Mouse (Mus musculus): ENCODE data around the gene Gldc. TPM values are rescaled to one million over a fixed set of nuclear protein-coding genes. Genes with fewer than 3 reads are reported as not detected.

Gene Gldc
- polyA plus RNA-seq, 1 experiment = 3.6 TPM

DNA sequence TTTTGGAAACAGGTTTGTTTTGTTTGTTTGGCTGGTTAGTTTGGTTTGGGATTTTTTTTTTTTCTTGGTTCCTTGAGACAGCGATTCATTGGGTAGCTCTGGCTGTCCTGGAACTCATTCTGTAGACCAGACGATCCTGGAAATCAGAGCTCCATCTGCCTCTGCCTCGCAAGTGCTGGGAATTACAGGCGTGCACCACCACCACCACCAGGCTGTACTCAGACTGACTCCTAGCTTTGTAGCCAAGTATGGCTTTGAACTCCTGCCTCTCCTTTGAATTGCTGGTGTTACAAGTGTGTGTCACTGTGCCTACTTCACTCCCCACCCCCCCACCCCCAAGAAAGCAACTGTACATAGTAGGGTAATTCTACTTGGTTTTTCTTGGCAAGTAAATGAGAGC, 58.0 kb downstream of the Gldc start:
- Histone ChIP-seq H3K27me3 (ENCODE audit: control insufficient read depth, insufficient read depth, low read length) (no peaks in the 10 kb centered on the region), H3K4me1 (ENCODE audit: control insufficient read depth, insufficient read depth, low read length) (peaks cover 9% of the 10 kb centered on the region), H3K36me3 (ENCODE audit: control insufficient read depth, insufficient read depth, low read length) (no peaks in the 10 kb centered on the region), H3K27ac (ENCODE audit: control insufficient read depth, insufficient read depth, low read depth, low read length) (no peak overlapping the region), H3K4me3 (ENCODE audit: control insufficient read depth, low read depth, low read length) (no peak overlapping the region)
- TF ChIP-seq POLR2A (IDR thresholded peaks at IDR 0.05; ENCODE audit: control insufficient read depth, low read depth, low read length) = no peak

- no peak overlapping the region for H3K4me3 ChIP-seq (ENCODE audit: control insufficient read depth, low read depth, low read length)
- TF ChIP-seq CTCF (IDR thresholded peaks at IDR 0.05; ENCODE audit: control insufficient read depth, insufficient read depth, insufficient replicate concordance, low read depth, low read length) (no peak), POLR2A (IDR thresholded peaks at IDR 0.05; ENCODE audit: control insufficient read depth, low read depth, low read length) (no peak)
- no peak overlapping the region for H3K27ac ChIP-seq (ENCODE audit: control insufficient read depth, insufficient read depth, low read depth, low read length)
- H3K36me3 ChIP-seq (ENCODE audit: control insufficient read depth, insufficient read depth, low read length) = no peaks in the 10 kb centered on the region
- H3K27me3 ChIP-seq (ENCODE audit: control insufficient read depth, insufficient read depth, low read length) = no peaks in the 10 kb centered on the region
- peaks cover 9% of the 10 kb centered on the region for H3K4me1 ChIP-seq (ENCODE audit: control insufficient read depth, insufficient read depth, low read length)
Measured at GRCm38 (mm10) chr19:30115606-30116005, 59.6 kb downstream of the Gldc start.

DNA sequence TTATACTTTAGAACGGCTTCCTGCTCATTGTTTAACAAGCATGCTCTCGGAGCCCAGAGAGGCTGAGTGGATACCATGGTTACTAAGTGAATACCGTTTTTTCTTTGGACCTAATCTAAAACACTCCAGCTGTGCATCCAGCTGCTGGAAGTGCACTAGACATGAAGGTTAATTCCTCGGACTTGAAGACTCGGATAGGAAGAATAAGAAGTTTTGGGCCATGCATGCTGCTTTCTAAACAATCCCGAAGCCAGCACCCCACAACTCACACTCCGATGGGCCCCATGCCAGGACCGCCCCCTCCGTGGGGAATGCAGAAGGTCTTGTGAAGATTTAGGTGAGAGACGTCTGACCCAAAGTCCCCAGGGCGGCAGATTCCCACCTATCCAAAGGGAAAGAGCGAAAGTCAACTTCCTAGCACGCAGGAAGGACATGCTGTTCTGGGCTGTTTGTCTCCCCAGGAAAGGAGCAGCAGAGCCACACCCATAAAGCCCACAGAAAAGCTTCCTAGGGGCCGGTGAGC, 60.2 kb downstream of the Gldc start:
- H3K4me1 ChIP-seq (ENCODE audit: control insufficient read depth, insufficient read depth, low read length) = peaks cover 9% of the 10 kb centered on the region

GRCm38 (mm10) chr19:30112961-30113688, 62.1 kb downstream of the Gldc start:
- Histone ChIP-seq H3K4me3 (ENCODE audit: control insufficient read depth, low read depth, low read length) (no peak overlapping the region), H3K27me3 (ENCODE audit: control insufficient read depth, insufficient read depth, low read length) (no peaks in the 10 kb centered on the region), H3K27ac (ENCODE audit: control insufficient read depth, insufficient read depth, low read depth, low read length) (no peak overlapping the region), H3K36me3 (ENCODE audit: control insufficient read depth, insufficient read depth, low read length) (no peaks in the 10 kb centered on the region), H3K4me1 (ENCODE audit: control insufficient read depth, insufficient read depth, low read length) (peaks cover 6% of the 10 kb centered on the region)
- TF ChIP-seq POLR2A (IDR thresholded peaks at IDR 0.05; ENCODE audit: control insufficient read depth, low read depth, low read length) (no peak), CTCF (IDR thresholded peaks at IDR 0.05; ENCODE audit: control insufficient read depth, insufficient read depth, insufficient replicate concordance, low read depth, low read length) (no peak)

More for the DNA sequence above, 60.2 kb downstream of the Gldc start:
- TF ChIP-seq POLR2A (IDR thresholded peaks at IDR 0.05; ENCODE audit: control insufficient read depth, low read depth, low read length) (no peak), CTCF (IDR thresholded peaks at IDR 0.05; ENCODE audit: control insufficient read depth, insufficient read depth, insufficient replicate concordance, low read depth, low read length) (no peak)
- H3K36me3 ChIP-seq (ENCODE audit: control insufficient read depth, insufficient read depth, low read length) = no peaks in the 10 kb centered on the region
- no peak overlapping the region for H3K27ac ChIP-seq (ENCODE audit: control insufficient read depth, insufficient read depth, low read depth, low read length)
- no peak overlapping the region for H3K4me3 ChIP-seq (ENCODE audit: control insufficient read depth, low read depth, low read length)
- no peaks in the 10 kb centered on the region for H3K27me3 ChIP-seq (ENCODE audit: control insufficient read depth, insufficient read depth, low read length)

DNA sequence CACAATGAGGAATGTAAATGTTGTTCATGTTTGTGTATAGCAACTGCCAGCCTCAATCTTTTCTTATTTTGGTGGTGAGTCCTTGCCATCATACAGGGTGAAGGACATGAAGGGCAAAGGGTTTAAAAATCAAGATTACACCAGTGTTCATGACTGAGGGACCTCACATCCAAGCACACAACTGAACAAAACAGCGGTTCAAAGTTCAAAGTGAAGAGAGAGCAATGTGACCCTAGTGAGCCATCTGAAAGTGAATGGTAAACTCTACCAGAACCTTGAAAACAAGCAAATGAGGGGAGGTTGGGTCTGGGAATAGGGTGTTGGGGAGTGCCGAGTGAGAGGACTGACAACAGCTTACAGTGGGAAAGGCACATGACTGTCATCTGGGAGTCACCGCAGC, 63.8 kb downstream of the Gldc start:
- H3K36me3 ChIP-seq (ENCODE audit: control insufficient read depth, insufficient read depth, low read length) = no peaks in the 10 kb centered on the region
- no peaks in the 10 kb centered on the region for H3K27me3 ChIP-seq (ENCODE audit: control insufficient read depth, insufficient read depth, low read length)
- no peak overlapping the region for H3K4me3 ChIP-seq (ENCODE audit: control insufficient read depth, low read depth, low read length)
- no peaks in the 10 kb centered on the region for H3K4me1 ChIP-seq (ENCODE audit: control insufficient read depth, insufficient read depth, low read length)
- TF ChIP-seq POLR2A (IDR thresholded peaks at IDR 0.05; ENCODE audit: control insufficient read depth, low read depth, low read length) = no peak
- TF ChIP-seq CTCF (IDR thresholded peaks at IDR 0.05; ENCODE audit: control insufficient read depth, insufficient read depth, insufficient replicate concordance, low read depth, low read length) = no peak
- H3K27ac ChIP-seq (ENCODE audit: control insufficient read depth, insufficient read depth, low read depth, low read length) = no peak overlapping the region

DNA sequence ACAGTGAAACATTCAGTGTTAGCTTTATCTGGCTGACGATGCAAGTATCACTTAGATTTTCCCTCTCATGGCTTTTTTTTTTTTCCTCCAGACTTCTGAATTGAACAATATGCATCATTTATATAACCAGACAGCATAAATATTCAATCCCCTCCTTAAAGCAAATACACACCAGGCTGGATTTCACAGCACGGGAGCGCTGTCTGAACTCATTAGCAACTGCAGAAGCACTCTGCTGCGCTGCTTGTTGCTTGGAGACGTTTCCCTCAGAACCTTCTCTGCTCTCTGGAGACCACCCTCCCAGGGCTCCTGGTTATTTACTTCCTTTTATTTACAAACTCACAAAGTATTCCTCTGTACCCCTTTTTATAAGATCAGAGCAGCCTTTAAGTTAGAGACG, 66.1 kb downstream of the Gldc start:
- Histone ChIP-seq H3K27me3 (ENCODE audit: control insufficient read depth, insufficient read depth, low read length) (no peaks in the 10 kb centered on the region), H3K27ac (ENCODE audit: control insufficient read depth, insufficient read depth, low read depth, low read length) (no peak overlapping the region), H3K4me1 (ENCODE audit: control insufficient read depth, insufficient read depth, low read length) (no peaks in the 10 kb centered on the region; the same call in 1 of the 2 replicates), H3K4me3 (ENCODE audit: control insufficient read depth, low read depth, low read length) (no peak overlapping the region), H3K36me3 (ENCODE audit: control insufficient read depth, insufficient read depth, low read length) (no peaks in the 10 kb centered on the region)
- TF ChIP-seq CTCF (IDR thresholded peaks at IDR 0.05; ENCODE audit: control insufficient read depth, insufficient read depth, insufficient replicate concordance, low read depth, low read length) (no peak), POLR2A (IDR thresholded peaks at IDR 0.05; ENCODE audit: control insufficient read depth, low read depth, low read length) (no peak)

GRCm38 (mm10) chr19:30108616-30109015, 66.6 kb downstream of the Gldc start:
- H3K36me3 ChIP-seq (ENCODE audit: control insufficient read depth, insufficient read depth, low read length) = no peaks in the 10 kb centered on the region
- H3K27me3 ChIP-seq (ENCODE audit: control insufficient read depth, insufficient read depth, low read length) = no peaks in the 10 kb centered on the region
- TF ChIP-seq CTCF (IDR thresholded peaks at IDR 0.05; ENCODE audit: control insufficient read depth, insufficient read depth, insufficient replicate concordance, low read depth, low read length) (no peak), POLR2A (IDR thresholded peaks at IDR 0.05; ENCODE audit: control insufficient read depth, low read depth, low read length) (no peak)
- H3K4me3 ChIP-seq (ENCODE audit: control insufficient read depth, low read depth, low read length) = no peak overlapping the region
- H3K4me1 ChIP-seq (ENCODE audit: control insufficient read depth, insufficient read depth, low read length) = no peaks in the 10 kb centered on the region; the same call in 1 of the 2 replicates
- no peak overlapping the region for H3K27ac ChIP-seq (ENCODE audit: control insufficient read depth, insufficient read depth, low read depth, low read length)

All from testis, adult 2 months (tissue).